Mouse (Mus musculus) cerebellum, adult 18-20 months (tissue): ENCODE data around the gene Prdm10.

Experiments
- DNase-seq, 2 experiments: peaks; one replicate each; pipeline ENCODE4 v3.0.0; 2021

Gene Prdm10

GRCm38 (mm10) chr9:31307232-31307631 lies 26.9 kb downstream of the Prdm10 start:
- DNase-seq = no peak

DNA sequence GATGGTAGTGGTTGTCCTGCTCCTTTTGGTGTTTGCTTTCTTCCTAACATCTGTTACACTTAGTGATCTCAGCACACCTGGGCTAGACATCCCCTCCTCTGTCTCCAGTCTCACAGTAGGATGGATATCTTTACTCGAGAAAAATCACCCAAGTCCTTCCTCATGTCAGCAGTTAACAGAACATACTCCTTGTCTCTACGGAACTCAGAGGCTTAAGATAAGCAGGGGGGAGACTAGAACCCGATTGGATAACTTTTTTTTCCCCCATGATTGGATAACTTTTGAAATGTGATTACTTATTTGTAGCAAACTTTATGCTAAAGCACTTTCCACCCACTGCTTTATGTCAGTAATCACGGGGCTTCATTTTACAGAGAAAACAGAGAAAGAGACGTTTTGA lies 28.7 kb downstream of the Prdm10 start:
- no peak for DNase-seq

GRCm38 (mm10) chr9:31310662-31311061 lies 30.3 kb downstream of the Prdm10 start:
- no peak for DNase-seq

- DNase-seq = no peak
Observed at GRCm38 (mm10) chr9:31313876-31314275, 33.5 kb downstream of the Prdm10 start.

GRCm38 (mm10) chr9:31315983-31316382 lies 35.6 kb downstream of the Prdm10 start:
- peak; percentile 94 to 97 for DNase-seq

- no peak for DNase-seq
Observed at GRCm38 (mm10) chr9:31318956-31319355, 38.6 kb downstream of the Prdm10 start.

GRCm38 (mm10) chr9:31320734-31321133 lies 40.4 kb downstream of the Prdm10 start:
- no peak for DNase-seq

GRCm38 (mm10) chr9:31321526-31321925 lies 41.2 kb downstream of the Prdm10 start:
- no peak for DNase-seq

DNA sequence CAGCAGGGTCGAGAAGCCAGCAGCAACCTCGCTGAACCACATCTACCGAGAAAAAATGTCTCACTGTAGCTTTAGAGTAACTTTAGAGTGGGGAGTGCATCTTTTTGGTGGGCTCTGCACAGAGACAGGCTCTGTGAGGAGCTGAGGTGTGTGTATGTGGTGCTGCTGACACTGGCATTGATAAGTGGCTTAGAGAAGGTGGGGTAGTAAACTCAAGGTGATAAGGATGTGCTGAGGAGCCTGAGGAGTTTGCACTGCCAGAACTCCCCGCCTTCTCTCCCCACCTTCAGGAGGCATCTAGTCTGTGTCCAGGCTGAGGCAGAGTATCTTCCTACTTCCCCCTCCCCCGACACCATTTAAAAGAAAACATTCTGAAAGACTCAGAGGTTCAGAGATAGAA lies 41.8 kb downstream of the Prdm10 start:
- no peak for DNase-seq

DNA sequence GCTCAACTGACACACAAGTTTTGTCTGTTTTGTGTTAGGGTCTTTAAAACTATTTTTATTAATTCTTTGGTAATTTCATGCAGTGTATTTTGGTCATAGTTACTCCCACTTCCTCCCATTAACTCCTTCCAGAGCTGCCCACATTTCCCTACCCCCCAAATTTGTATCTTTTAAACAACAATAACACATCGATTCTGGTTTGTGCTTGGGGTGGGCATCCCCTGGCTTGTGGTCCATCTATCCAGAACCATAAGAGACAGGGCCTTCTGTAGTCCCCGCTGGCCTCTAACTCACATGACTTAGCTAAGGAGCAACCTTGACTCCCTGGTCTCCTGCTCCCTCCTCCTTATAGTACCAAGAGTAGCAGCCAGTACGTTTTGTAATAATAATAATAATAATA lies 50.5 kb downstream of the Prdm10 start:
- no peak for DNase-seq

DNA sequence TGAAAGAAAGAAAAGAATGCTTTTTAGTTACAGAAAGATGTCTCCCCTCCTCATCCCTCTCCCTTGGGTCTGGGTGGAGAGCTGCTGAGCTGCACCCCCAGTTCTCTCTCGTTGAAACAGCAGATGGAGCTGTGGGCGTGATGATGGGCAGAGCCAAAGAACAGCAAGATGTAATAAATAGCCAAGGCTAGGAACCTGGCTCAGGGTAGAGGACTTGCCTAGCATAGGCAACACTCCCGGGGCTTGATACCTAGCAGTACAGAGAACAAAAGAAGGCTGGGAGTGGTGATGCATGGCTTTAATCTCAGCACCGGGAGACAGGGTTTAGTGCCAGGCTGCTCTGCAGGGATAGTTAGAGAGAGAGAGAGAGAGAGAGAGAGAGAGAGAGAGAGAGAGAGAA lies 50.9 kb downstream of the Prdm10 start:
- DNase-seq = peak; percentile 82 to 90

GRCm38 (mm10) chr9:31331906-31332305 lies 51.6 kb downstream of the Prdm10 start:
- DNase-seq = peak; percentile 55 to 64

DNA sequence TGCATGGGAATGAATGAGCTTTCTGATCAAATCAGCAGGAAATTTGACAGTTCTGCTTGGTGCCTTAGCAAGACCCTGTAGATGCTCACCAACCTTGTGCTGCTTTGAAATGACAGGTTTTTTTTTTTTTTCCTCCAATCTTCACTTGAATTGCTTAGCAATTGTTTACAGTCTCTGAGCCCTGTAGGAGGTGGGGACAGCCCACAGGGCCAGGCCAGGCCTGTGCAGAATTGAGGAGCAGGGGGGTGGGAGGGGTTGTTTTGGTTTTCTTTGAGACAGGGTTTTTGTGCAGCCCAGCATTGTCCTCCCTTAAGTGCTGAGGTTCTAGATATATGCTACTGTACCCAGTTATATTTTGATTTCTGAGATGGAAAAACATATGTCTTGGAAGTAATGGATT lies 52.5 kb downstream of the Prdm10 start:
- no peak for DNase-seq

- no peak for DNase-seq
Observed at GRCm38 (mm10) chr9:31334991-31335390, 54.7 kb downstream of the Prdm10 start.

GRCm38 (mm10) chr9:31344289-31344831 lies 64.0 kb downstream of the Prdm10 start:
- DNase-seq = peak; percentile 66 to 74

DNA sequence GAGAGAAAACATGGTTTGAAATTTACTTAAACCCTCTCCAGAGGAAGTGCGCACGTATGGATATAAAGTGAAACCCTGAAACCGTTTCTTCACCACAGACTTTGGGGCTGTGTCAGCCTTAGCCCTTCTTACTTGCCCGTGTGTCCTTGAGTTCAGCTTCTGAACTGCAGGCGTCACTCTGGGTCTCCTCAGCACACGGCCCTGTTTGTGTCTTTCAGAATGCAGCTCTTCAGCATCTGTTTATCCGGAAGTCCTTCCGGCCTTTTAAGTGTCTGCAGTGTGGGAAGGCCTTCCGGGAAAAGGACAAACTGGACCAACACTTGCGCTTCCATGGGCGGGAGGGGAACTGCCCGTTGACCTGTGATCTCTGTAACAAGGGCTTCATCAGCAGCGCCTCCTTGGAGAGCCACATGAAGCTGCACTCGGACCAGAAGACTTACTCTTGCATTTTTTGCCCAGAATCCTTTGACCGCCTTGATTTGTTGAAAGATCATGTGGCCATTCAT lies 66.3 kb downstream of the Prdm10 start:
- no peak for DNase-seq

DNA sequence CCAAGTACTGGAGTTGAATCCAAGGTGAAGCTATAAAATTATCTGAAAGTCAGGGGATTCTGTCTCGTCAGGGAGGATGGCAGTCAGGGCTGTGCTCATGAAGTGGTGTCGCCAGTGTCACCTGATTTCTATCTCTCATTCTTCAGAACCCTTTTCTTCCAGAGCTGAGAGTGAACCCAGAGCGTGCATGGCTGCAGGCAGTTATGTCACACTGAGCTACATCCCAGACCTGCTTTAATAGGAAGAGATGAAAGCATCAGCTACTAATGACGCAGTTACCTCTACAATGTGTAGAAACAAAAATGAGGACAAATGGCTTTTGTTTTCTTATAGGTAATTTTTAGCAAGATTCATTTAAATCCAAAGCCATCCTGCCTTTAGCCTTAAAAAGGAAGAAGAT lies 68.1 kb downstream of the Prdm10 start:
- no peak for DNase-seq

DNA sequence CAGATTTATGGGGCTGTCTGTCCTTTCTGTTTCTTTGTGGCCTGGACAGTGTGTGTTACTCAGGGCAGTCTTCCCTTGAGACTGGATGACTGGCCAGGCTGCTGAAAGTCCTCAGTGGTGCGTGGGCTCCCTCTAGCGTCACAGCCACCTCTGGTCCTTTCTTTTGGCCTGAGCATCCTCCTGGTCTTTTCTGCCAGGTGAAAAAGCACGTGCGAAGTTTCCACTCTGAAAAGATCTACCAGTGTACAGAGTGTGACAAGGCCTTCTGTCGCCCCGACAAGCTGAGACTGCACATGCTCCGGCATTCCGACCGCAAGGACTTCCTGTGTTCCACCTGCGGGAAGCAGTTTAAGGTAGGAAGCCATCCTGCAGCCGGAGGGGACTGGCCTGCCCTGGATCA lies 68.6 kb downstream of the Prdm10 start:
- peak; percentile 89 to 91 for DNase-seq

- DNase-seq = no peak
Observed at GRCm38 (mm10) chr9:31352716-31353115, 72.4 kb downstream of the Prdm10 start.

GRCm38 (mm10) chr9:31353518-31353917 lies 73.2 kb downstream of the Prdm10 start:
- no peak for DNase-seq

GRCm38 (mm10) chr9:31354051-31354450 lies 73.7 kb downstream of the Prdm10 start:
- DNase-seq = no peak

DNA sequence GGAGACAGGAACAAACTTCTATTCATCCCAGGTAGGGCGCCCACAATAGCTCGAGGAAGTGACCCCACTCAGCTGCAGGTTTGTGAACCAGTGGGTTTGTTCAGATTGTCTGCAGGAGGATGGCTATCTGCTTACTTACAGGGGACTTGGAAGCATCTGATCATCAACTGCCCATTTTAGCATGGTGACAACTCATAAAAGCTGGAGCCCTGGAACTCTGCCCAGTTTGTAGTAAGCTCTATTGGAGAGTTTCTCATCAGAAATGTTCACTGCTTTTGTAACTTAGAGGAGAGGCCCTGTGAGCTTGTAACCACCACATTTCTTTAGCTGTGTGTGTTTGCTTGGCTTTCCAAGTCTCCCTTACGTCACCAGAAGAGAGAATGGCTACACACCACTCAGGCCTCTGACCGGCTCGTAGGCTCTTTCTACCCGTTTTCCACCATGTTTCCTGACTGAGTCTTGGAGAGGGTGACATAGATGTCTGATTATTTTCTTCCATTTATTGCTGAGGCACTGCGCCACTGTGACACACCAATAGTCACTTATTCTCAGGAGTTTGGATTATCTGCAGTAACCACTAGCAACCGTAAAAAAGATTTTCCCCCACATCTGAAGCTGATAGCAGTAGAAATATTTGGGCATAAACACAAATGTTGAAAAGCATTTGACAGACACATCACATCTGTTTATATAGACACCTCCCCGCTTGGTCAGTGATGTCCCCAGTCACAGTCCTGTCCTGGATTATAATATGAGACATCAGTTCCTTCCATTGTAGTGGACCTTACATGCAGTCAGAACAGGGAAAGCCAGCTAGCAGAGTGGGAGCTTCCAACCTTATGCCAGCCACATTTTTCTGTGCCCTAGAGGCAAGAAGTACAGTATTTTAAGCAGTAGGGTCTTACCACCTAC lies 83.6 kb downstream of the Prdm10 start:
- DNase-seq = no peak

GRCm38 (mm10) chr9:31365086-31365485 lies 84.7 kb downstream of the Prdm10 start:
- DNase-seq = no peak

- no peak for DNase-seq
Observed at GRCm38 (mm10) chr9:31371740-31372139, 91.4 kb downstream of the Prdm10 start.
